Mouse (Mus musculus) yolk sac, embryonic 10.5 days (tissue): ENCODE measurements around the gene Slc25a53.
A peak's percentile ranks its signal among the peaks of the same experiment; 100 is the strongest.
"Not testable (repeated sequence)": the region's sequence is repeated elsewhere in the genome, so short reads cannot be mapped to it uniquely, and the experiment has no call there.

Experiments used
- DNase-seq: peaks from one replicate; pipeline ENCODE4 v3.0.0-alpha.2; 2017; ENCODE audit warnings: low spot score

Gene Slc25a53

GRCm38 (mm10) chrX:136959688-136960087 lies 78.4 kb downstream of the Slc25a53 start:
- DNase-seq: no peak

DNA sequence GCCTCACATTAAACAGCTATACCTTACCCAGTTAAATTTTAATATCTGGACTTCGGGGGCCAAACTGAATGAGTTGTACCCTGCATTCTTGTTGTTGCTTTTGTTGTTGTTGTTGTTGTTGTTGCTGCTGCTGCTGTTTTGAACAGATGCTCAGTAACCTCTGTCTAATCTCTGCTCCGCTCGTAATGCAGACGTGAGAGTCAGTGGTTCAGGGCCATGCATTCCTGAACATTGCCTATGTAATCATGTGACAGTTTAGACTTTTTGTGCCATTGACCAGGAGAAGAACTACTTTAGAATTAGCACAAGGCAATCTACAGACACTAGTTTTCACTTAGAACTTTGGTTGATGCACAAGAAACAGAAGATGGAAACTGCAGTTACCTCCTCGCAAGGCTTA lies 79.8 kb downstream of the Slc25a53 start:
- DNase-seq: not testable (repeated sequence)

GRCm38 (mm10) chrX:136957583-136958279 lies 80.4 kb downstream of the Slc25a53 start:
- DNase-seq: peak; percentile 71

DNA sequence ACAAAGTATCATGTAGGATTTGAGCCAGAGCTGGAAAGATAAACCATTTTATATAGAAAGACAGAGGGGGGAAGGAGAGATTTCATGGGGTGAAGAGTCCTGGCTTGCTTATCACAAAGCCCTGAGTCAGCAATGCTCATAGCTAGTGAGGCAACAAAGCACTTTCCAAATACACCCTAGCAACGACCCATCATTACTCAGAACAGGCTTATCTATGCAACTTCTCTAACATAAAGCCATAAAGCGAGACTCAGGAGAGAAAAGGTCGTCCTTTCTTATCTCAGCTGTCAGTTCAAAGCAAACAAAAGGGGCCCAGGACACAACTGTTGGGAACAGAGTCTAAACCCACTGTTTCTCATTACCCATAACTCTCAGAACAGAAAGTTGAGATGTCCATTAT lies 100.1 kb downstream of the Slc25a53 start:
- DNase-seq: peak; percentile 53
